Mouse (Mus musculus) erythroblast, embryonic 14.5 days (primary cell): ENCODE data around the gene Polr3e. TPM values are rescaled to one million over a fixed set of nuclear protein-coding genes. Genes with fewer than 3 reads are reported as not detected.

Experiments used
- H3K27me3 ChIP-seq: 2 replicates; pipeline ENCODE4 v1.6.1; 2012; ENCODE audit warnings: inconsistent platforms; ENCODE audit not compliant: control insufficient read depth
- H3K36me3 ChIP-seq: 2 replicates; pipeline ENCODE4 v1.6.1; 2012; ENCODE audit warnings: mild to moderate bottlenecking, inconsistent platforms; ENCODE audit not compliant: control insufficient read depth
- H3K4me1 ChIP-seq: 2 replicates; pipeline ENCODE4 v1.6.1; 2012; ENCODE audit warnings: inconsistent platforms; ENCODE audit not compliant: control insufficient read depth
- H3K4me3 ChIP-seq: replicated peaks from 2 replicates; pipeline ENCODE3; 2012; ENCODE audit warnings: moderate library complexity, mild to moderate bottlenecking, inconsistent platforms
- H3K9me3 ChIP-seq: 2 replicates; pipeline ENCODE4 v1.6.1; 2012; ENCODE audit warnings: low read length, inconsistent platforms, mixed read lengths; ENCODE audit not compliant: control insufficient read depth
- GATA1 ChIP-seq: IDR thresholded peaks from 2 replicates; pipeline ENCODE4 v1.6.1; 2012; ENCODE audit warnings: low read length, inconsistent platforms, mixed read lengths
- TAL1 ChIP-seq: IDR thresholded peaks from 3 replicates; pipeline ENCODE4 v1.6.1; 2012; ENCODE audit warnings: low read length, inconsistent platforms, mixed read lengths
- polyA plus RNA-seq: library from polyadenylated mRNA; stranded (reverse); fragments of >175 nt; gene quantifications from 2 replicates; pipeline ENCODE4 v1.2.3, GENCODE M21; 2012

The Polr3e gene
- 0.34 and 0.48 TPM in 2 replicates for polyA plus RNA-seq

- Histone ChIP-seq H3K36me3 (peaks cover 21% of the 10 kb centered on the region), H3K27me3 (no peaks in the 10 kb centered on the region), H3K4me1 (peaks cover 56% of the 10 kb centered on the region), H3K4me3 (peak within 1 kb of the TSS; percentile 93), H3K9me3 (no peaks in the 10 kb centered on the region)
- TF ChIP-seq TAL1, result no peak
- TF ChIP-seq GATA1, result no peak
Measured at GRCm38 (mm10) chr7:120917592-120918461, at the start of gene Polr3e. Gene Polr3e, plus strand, starts transcription at chr7:120917744.

- no peaks in the 10 kb centered on the region for H3K27me3 ChIP-seq
- peaks cover 96% of the 10 kb centered on the region for H3K4me1 ChIP-seq
- no peak overlapping the region for H3K4me3 ChIP-seq
- no peak for TF ChIP-seq TAL1
- TF ChIP-seq GATA1, result no peak
- H3K9me3 ChIP-seq, result no peaks in the 10 kb centered on the region
- peaks cover 99% of the 10 kb centered on the region for H3K36me3 ChIP-seq
Measured at GRCm38 (mm10) chr7:120869883-120870282, 47.7 kb upstream of the Polr3e start.

GRCm38 (mm10) chr7:120870431-120871008, 47.0 kb upstream of the Polr3e start:
- no peaks in the 10 kb centered on the region for H3K9me3 ChIP-seq
- peaks cover 96% of the 10 kb centered on the region for H3K4me1 ChIP-seq
- H3K36me3 ChIP-seq, result peaks cover 99% of the 10 kb centered on the region
- H3K4me3 ChIP-seq, result no peak overlapping the region
- no peak for TF ChIP-seq GATA1
- TF ChIP-seq TAL1, result no peak
- no peaks in the 10 kb centered on the region for H3K27me3 ChIP-seq

GRCm38 (mm10) chr7:120873083-120873482, 44.5 kb upstream of the Polr3e start:
- TF ChIP-seq TAL1, result no peak
- TF ChIP-seq GATA1, result no peak
- no peaks in the 10 kb centered on the region for H3K27me3 ChIP-seq
- no peak overlapping the region for H3K4me3 ChIP-seq
- peaks cover 94% of the 10 kb centered on the region for H3K4me1 ChIP-seq
- no peaks in the 10 kb centered on the region for H3K9me3 ChIP-seq
- H3K36me3 ChIP-seq, result peaks cover 98% of the 10 kb centered on the region

GRCm38 (mm10) chr7:120874021-120874420, 43.5 kb upstream of the Polr3e start:
- H3K4me3 ChIP-seq, result peak overlapping the region; percentile 63
- no peaks in the 10 kb centered on the region for H3K9me3 ChIP-seq
- H3K4me1 ChIP-seq, result peaks cover 93% of the 10 kb centered on the region
- H3K27me3 ChIP-seq, result no peaks in the 10 kb centered on the region
- H3K36me3 ChIP-seq, result peaks cover 98% of the 10 kb centered on the region
- TF ChIP-seq GATA1 (no peak), TAL1 (no peak)

DNA sequence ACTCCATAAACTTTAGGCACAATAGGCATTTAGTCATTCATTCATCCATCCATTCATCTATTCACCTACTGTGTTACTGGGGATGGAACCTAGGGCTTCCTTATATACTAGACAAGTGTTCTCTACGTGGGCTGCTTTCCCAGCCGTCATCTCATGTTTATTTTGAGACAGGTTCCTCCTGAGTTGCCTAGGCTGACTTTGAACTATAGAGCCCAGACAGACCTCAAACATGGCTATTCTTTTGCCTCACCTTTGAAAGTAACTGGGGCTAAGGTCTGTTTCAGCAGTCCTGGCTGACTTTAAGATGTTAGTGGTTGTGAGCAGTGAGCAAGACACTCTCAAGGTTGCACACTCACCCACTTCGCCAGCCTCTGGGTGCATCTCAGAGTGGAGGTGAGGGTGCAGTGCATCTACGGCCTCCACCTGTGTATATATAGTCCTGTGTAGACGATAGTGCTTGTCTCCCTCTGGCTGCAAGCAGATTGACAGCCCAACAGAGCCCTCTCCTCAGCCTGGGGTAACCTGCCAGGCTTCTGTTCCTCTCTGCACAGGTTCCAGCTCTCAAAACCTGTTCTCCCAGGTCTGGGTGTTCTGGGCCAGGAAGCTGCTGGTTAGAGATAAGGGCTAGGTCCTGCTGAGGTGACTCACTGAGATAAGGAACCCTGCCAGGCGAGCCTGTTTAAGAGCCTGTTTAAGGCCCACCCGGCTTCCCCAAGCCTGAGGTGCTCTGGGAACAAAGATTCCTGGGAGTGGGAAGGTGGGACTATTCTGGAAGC, 42.6 kb upstream of the Polr3e start:
- Histone ChIP-seq H3K27me3 (no peaks in the 10 kb centered on the region), H3K36me3 (peaks cover 99% of the 10 kb centered on the region), H3K9me3 (no peaks in the 10 kb centered on the region), H3K4me3 (peak overlapping the region; percentile 63), H3K4me1 (peaks cover 94% of the 10 kb centered on the region)
- peak; percentile 96 for TF ChIP-seq GATA1
- peak; percentile 97 for TF ChIP-seq TAL1

- H3K4me3 ChIP-seq, result peak overlapping the region; percentile 63
- peaks cover 99% of the 10 kb centered on the region for H3K36me3 ChIP-seq
- H3K4me1 ChIP-seq, result peaks cover 94% of the 10 kb centered on the region
- no peak for TF ChIP-seq TAL1
- peak; percentile 35; the same call in 1 of the 2 replicates for TF ChIP-seq GATA1
- no peaks in the 10 kb centered on the region for H3K9me3 ChIP-seq
- no peaks in the 10 kb centered on the region for H3K27me3 ChIP-seq
Measured at GRCm38 (mm10) chr7:120875540-120876388, 41.8 kb upstream of the Polr3e start.

DNA sequence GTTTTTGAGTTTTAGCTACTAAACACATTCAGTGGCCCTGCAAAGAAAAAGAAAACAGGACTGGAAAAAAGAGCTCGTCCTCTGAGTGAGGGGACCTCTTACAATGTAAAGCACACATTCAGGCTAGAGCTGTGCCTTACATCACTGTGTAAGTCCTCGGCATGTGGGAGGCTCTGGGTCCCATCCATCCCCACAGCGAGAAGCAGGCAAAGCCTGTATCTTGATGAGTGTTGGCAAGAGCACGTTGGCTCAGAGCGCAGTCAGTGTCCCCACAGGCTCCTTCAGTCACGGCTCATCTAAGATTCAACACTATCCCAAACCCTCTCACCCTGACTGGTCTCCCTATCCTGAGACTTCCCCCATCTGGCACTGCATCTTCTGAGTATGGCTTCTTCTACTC, 39.3 kb upstream of the Polr3e start:
- H3K36me3 ChIP-seq, result peaks cover 99% of the 10 kb centered on the region
- TF ChIP-seq GATA1 (no peak), TAL1 (no peak)
- no peaks in the 10 kb centered on the region for H3K9me3 ChIP-seq
- no peaks in the 10 kb centered on the region for H3K27me3 ChIP-seq
- H3K4me1 ChIP-seq, result peaks cover 94% of the 10 kb centered on the region
- peak overlapping the region; percentile 52 for H3K4me3 ChIP-seq
